ENCODE assay signal across 24 mouse cellular contexts in the genomic region with DNA sequence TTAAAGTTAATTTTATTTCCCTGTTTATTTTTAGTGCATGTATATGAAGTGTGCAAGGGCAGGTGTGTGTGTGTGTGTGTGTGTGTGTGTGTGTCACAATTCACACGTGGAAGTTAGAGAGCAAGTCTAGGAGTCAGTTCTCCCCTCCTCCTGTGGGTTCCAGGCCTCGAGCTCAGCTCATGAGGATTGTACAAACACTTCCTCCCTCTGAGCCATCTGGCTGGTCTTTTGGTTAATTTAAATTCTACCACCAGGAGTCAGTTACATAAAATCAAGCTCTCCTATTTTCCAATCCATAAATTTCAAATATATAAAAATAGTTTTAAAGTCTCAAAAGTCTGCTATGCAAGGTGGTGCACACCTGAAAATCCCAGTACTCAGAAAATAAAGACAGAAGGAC.
A peak's percentile ranks its signal among the peaks of the same experiment; 100 is the strongest.
DNase-seq lines count a peak whose midpoint lies in the region; ATAC-seq and TF ChIP-seq lines count a peak whose summit lies in the region.
"Had no signal": no experiment of that assay in that cellular context is flagged by ENCODE, and none has a peak within 500 bp of the region (broad histone marks: within the 10 kb centered on the region; RNA-seq: fewer than 3 reads in every experiment).

No protein-coding gene starts in this region.

- peak; percentile 19 to 73 for DNase-seq in layer of hippocampus, adult 2 months (ENCODE audit: low spot score in 2 of 2)
- DNase-seq in layer of hippocampus, postnatal 10 days (ENCODE audit: low spot score in 2 of 2): no peak
- DNase-seq in brain, adult 2 months (ENCODE audit: low read depth, low spot score): peak; percentile 66
- peak; percentile 23 to 36 for DNase-seq in layer of hippocampus, adult 8-10 months (ENCODE audit: low spot score in 2 of 2)
- DNase-seq in right cerebral cortex, postnatal 10 days (ENCODE audit: low spot score in 2 of 2): peak; percentile 35 to 39
- no peak for DNase-seq in heart, adult 8-10 months (ENCODE audit: low spot score)
- DNase-seq: cerebellum, adult 18-20 months; cerebellum, postnatal 25 days; forebrain, postnatal 0 days; gastrocnemius, postnatal 14 days; heart, adult 2 months; kidney, adult 11 months; kidney, postnatal 36 days; thymus, adult 18-20 months; thymus, postnatal 4 days had no signal

- peak; percentile 43 for TF ChIP-seq CTCF in layer of hippocampus, adult 2 months (conservative IDR thresholded peaks at IDR 0.05)

- peak overlapping the region; percentile 72 for H3K27ac ChIP-seq in layer of hippocampus, adult 2 months
- H3K27ac ChIP-seq: embryonic facial prominence, embryonic 12.5 days; heart, adult 2 months; hindbrain, embryonic 13.5 days; kidney, embryonic 15.5 days; midbrain, embryonic 10.5 days; neural tube, embryonic 13.5 days; stomach, embryonic 15.5 days had no signal

- ATAC-seq in granulocyte monocyte progenitor cell, adult 5-6 weeks (replicated peaks; ENCODE audit: poor library complexity, severe bottlenecking): no peak
- ATAC-seq: forebrain, postnatal 0 days; midbrain, embryonic 16.5 days had no signal

- H3K4me3 ChIP-seq in layer of hippocampus, adult 2 months: no peak overlapping the region
- H3K4me3 ChIP-seq: embryonic facial prominence, embryonic 12.5 days; heart, adult 2 months; hindbrain, embryonic 13.5 days; kidney, embryonic 15.5 days; midbrain, embryonic 10.5 days; myocyte; neural tube, embryonic 13.5 days; stomach, embryonic 15.5 days had no signal

Comparison
In these comparisons a context has a peak if more than half of its experiments do, and no peak if none do; other contexts are left out.
1. DNase-seq: peak in layer of hippocampus, adult 2 months (2 of 2), brain, adult 2 months (single experiment), layer of hippocampus, adult 8-10 months (2 of 2) and right cerebral cortex, postnatal 10 days (2 of 2); none in layer of hippocampus, postnatal 10 days (0 of 2) and heart, adult 8-10 months (single experiment).